Mouse (Mus musculus) heart, adult 2 months (tissue): ENCODE results near the gene Tubb1. TPM values are rescaled to one million over a fixed set of nuclear protein-coding genes. Genes with fewer than 3 reads are reported as not detected.

Source experiments
- DNase-seq, 2 experiments: peaks; one replicate each; pipeline ENCODE4 v3.0.0; 2021
- H3K27ac ChIP-seq: fragments of 200-600 bp; 2 replicates; pipeline ENCODE4 v1.8.1; 2022
- H3K27me3 ChIP-seq: fragments of 200-500 bp; 2 replicates; pipeline ENCODE4 v1.6.1; 2012; ENCODE audit warnings: mild to moderate bottlenecking, low read length, inconsistent platforms, mixed read lengths; ENCODE audit not compliant: control insufficient read depth, insufficient read depth
- H3K36me3 ChIP-seq: fragments of 200-500 bp; 2 replicates; pipeline ENCODE4 v1.6.1; 2012; ENCODE audit warnings: low read length, inconsistent platforms; ENCODE audit not compliant: control insufficient read depth, insufficient read depth
- H3K4me1 ChIP-seq: fragments of 200-500 bp; 2 replicates; pipeline ENCODE4 v1.6.1; 2011; ENCODE audit warnings: low read length; ENCODE audit not compliant: control insufficient read depth, insufficient read depth
- H3K4me3 ChIP-seq: fragments of 200-600 bp; 2 replicates; pipeline ENCODE4 v1.8.1; 2022
- H3K79me2 ChIP-seq: fragments of 200-500 bp; replicated peaks from 2 replicates; pipeline ENCODE4 v1.6.1; 2012; ENCODE audit warnings: mild to moderate bottlenecking, inconsistent platforms, low read length, moderate library complexity, mixed read lengths; ENCODE audit not compliant: control insufficient read depth, insufficient read depth
- H3K9ac ChIP-seq: fragments of 200-500 bp; 2 replicates; pipeline ENCODE4 v1.6.1; 2012; ENCODE audit warnings: low read depth, mild to moderate bottlenecking, control low read depth, inconsistent platforms, low read length, mixed read lengths
- CTCF ChIP-seq: fragments of 200-600 bp; IDR thresholded peaks from 2 replicates; pipeline ENCODE4 v1.8.1; 2022; ENCODE audit warnings: antibody characterized with exemption, mild to moderate bottlenecking, moderate library complexity
- EP300 ChIP-seq: fragments of 200-500 bp; IDR thresholded peaks from 2 replicates; pipeline ENCODE4 v1.6.1; 2011; ENCODE audit warnings: low read depth, low read length, control low read depth; ENCODE audit not compliant: insufficient read depth
- POLR2A ChIP-seq: fragments of 200-500 bp; IDR thresholded peaks from 2 replicates; pipeline ENCODE4 v1.6.1; 2011; ENCODE audit warnings: mild to moderate bottlenecking, low read depth, low read length, control low read depth; ENCODE audit not compliant: insufficient read depth
- WGBS: fragments of 180-500 bp; shearing (Covaris S2); methylation state at CpG from one replicate; pipeline ENCODE4 v1.1.7; 2018; 5-methylcytosine and 5-hydroxymethylcytosine counted together
- intact Hi-C: fragments of 180-260 bp; cut with DNase I; formaldehyde crosslinking; loops from one replicate; pipeline ENCODE4 v1.15.1; 2025
- polyA plus RNA-seq: library from polyadenylated mRNA; depleted of rRNA; stranded (reverse); fragments of >200 nt; gene quantifications from 2 replicates; pipeline ENCODE4 v1.2.3, GENCODE M21; 2012; rRNA removed
- total RNA-seq, 2 experiments: library from RNA; stranded (reverse); gene quantifications; 2 replicates each; pipeline ENCODE4 v1.2.3; 2021

Gene Tubb1
- total and polyA plus RNA-seq, 3 experiments = 4.1 to 21.4 (median 9.7) TPM

- 89% methylated on average over 8 of the region's 8 CpGs for WGBS
- Histone ChIP-seq H3K27ac (no peak overlapping the region), H3K27me3 (no peaks in the 10 kb centered on the region), H3K36me3 (no peaks in the 10 kb centered on the region), H3K79me2 (no peaks in the 10 kb centered on the region), H3K4me1 (no peaks in the 10 kb centered on the region), H3K9ac (no peak overlapping the region), H3K4me3 (no peak overlapping the region)
- no peak for TF ChIP-seq CTCF
- no peak for TF ChIP-seq EP300
- no peak for TF ChIP-seq POLR2A
- intact Hi-C loops = no loop called here
- DNase-seq = no peak
Observed at GRCm38 (mm10) chr2:174501517-174501916, 51.0 kb downstream of the Tubb1 start.

GRCm38 (mm10) chr2:174502321-174502720 lies 51.8 kb downstream of the Tubb1 start:
- no peak overlapping the region for H3K4me3 ChIP-seq
- no peaks in the 10 kb centered on the region for H3K36me3 ChIP-seq
- no peaks in the 10 kb centered on the region for H3K27me3 ChIP-seq
- intact Hi-C loops = no loop called here
- H3K27ac ChIP-seq = no peak overlapping the region
- 60% methylated on average over 5 of the region's 5 CpGs for WGBS
- no peak for TF ChIP-seq POLR2A
- no peak for TF ChIP-seq CTCF
- TF ChIP-seq EP300 = no peak
- H3K79me2 ChIP-seq = no peaks in the 10 kb centered on the region
- no peaks in the 10 kb centered on the region for H3K4me1 ChIP-seq
- no peak for DNase-seq
- no peak overlapping the region for H3K9ac ChIP-seq

- no peak for DNase-seq
- H3K27ac ChIP-seq = no peak overlapping the region
- intact Hi-C loops = no loop called here
- no peak for TF ChIP-seq EP300
- TF ChIP-seq POLR2A = no peak
- no peak for TF ChIP-seq CTCF
- no peaks in the 10 kb centered on the region for H3K79me2 ChIP-seq
- no peaks in the 10 kb centered on the region for H3K27me3 ChIP-seq
- no peak overlapping the region for H3K9ac ChIP-seq
- H3K4me1 ChIP-seq = no peaks in the 10 kb centered on the region
- 51% methylated on average over 25 of the region's 25 CpGs for WGBS
- no peak overlapping the region for H3K4me3 ChIP-seq
- no peaks in the 10 kb centered on the region for H3K36me3 ChIP-seq
Observed at GRCm38 (mm10) chr2:174502831-174503460, 52.5 kb downstream of the Tubb1 start.

Other genes starting within 250 kb of the Tubb1 start
- 1,000 to 10,000 TPM; 1,140 to 1,235 TPM for gene Gnas, start 166.4 kb upstream of the Tubb1 start, total RNA-seq
- 1,079 and 1,189 TPM in 2 replicates for gene Gnas, start 166.4 kb upstream of the Tubb1 start, polyA plus RNA-seq
- gene Gm20721, start 104.0 kb upstream of the Tubb1 start, total RNA-seq = 1 to 10 TPM; 1.6 to 1.8 TPM
- 0.12 TPM in 1 of 2 replicates, not detected in the other for gene Gm20721, start 104.0 kb upstream of the Tubb1 start, polyA plus RNA-seq
- gene Nelfcd, start 34.9 kb upstream of the Tubb1 start, total RNA-seq = 10 to 100 TPM; 26.5 to 30.3 TPM
- 38.1 and 47.5 TPM in 2 replicates for gene Nelfcd, start 34.9 kb upstream of the Tubb1 start, polyA plus RNA-seq
- gene Ctsz, start 11.7 kb upstream of the Tubb1 start, total RNA-seq = 10 to 100 TPM; 31.1 to 34.4 TPM
- 49.5 and 59.5 TPM in 2 replicates for gene Ctsz, start 11.7 kb upstream of the Tubb1 start, polyA plus RNA-seq
- gene Atp5e, start 13.4 kb downstream of the Tubb1 start, total RNA-seq = 1,000 to 10,000 TPM; 1,426 to 1,687 TPM
- gene Atp5e, start 13.4 kb downstream of the Tubb1 start, polyA plus RNA-seq = 969 and 1,190 TPM in 2 replicates
- 10 to 100 TPM; 53.1 to 57.8 TPM for gene Prelid3b, start 22.4 kb downstream of the Tubb1 start, total RNA-seq
- 58.8 and 87.6 TPM in 2 replicates for gene Prelid3b, start 22.4 kb downstream of the Tubb1 start, polyA plus RNA-seq
- gene Zfp831, start 192.8 kb downstream of the Tubb1 start, total RNA-seq = under 1 TPM; 0.08 to 0.11 TPM
- gene Zfp831, start 192.8 kb downstream of the Tubb1 start, polyA plus RNA-seq = 0.03 and 0.10 TPM in 2 replicates